Mouse (Mus musculus) CD4-positive, CD25-positive, alpha-beta regulatory T cell, adult 2 months (primary cell): ENCODE results near the gene Itgam.
"Not testable (repeated sequence)": the region's sequence is repeated elsewhere in the genome, so short reads cannot be mapped to it uniquely, and the experiment has no call there.

Experiments used
- DNase-seq: peaks from one replicate; pipeline ENCODE4 v3.0.0-alpha.2; 2012; ENCODE audit warnings: low read depth, low spot score

Gene Itgam

DNA sequence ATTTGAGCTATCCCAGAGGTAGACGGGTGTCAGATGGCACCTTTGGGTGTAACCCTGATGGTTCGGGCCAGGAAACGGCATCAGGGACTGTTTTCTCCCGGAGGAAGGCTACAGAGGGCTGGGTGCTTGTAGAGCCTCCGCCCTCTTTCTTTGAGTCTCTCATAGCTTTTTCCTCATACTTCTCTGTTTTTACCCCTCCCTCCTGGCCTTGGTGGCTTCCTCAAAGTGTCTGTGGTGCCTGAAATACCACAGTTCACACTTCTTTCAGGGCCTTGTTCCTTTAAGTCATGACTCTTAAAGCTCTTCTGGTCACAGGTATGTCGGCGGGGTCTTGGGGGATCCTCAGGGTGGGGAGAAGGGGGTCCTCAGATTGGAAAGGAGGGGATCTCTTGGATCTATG, at the start of gene Itgam, which contains the start of gene Gm49368:
Itgam (plus strand) TSS at position 185 of the 400 bp plus-strand sequence.
Gm49368 (plus strand) TSS at position 228 of the 400 bp plus-strand sequence.
- no peak for DNase-seq

DNA sequence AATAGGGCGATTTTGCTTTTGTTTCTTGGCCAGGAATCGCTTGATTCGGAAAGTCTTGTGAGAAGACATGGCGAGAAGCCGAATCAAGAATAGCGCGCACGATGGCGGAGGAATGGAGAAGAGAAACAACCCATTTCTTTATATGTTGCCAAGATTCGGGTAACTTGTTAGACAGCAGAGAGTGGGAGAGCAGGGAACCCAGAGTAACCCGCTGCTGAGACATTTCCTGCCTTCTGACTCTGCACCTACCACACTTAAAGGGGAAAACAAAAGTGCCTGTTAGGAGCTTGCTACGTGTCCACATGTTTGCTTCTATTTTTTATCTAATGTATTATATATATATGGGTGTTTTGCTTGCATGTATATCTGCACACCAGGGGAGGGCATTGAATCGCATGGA, 49.3 kb upstream of the Itgam start:
- DNase-seq = no peak

DNA sequence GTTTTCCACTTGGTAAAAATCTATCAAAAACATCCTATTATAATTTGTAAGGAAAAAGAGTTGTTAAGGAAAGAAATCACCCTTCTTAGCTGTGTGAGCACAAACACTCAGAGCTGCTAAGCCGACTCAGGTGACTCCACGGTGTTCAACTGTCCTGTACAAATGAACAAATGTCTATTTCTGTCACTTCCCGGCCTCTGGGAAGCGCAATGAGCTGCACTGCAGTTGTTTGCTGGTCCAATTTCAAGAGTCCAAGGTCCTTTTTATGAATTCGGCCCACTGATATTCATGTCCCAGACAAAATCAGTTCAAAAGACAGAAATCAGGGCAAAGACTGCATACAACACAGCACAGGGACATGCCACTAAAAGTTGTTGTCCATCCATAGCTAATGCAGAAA, 46.3 kb upstream of the Itgam start:
- not testable (repeated sequence) for DNase-seq

DNA sequence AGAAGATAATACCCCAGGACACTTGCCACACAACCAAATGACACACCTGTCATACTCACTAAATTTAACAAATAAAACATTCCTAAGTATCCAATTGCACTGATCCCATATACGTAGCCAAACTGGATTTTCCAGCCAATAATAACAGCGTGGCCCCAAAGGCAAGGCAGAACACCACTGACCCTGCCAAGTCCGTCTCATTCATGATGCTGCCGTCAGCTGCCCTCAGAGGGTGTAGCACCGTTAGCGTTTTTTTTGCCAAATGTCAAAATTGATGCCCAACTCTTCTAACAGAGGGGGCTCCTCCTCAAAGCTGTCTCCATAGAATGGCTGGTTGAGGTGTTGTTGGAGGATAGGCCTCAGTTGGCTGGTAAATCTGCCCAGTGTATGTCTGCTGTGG, 45.8 kb upstream of the Itgam start:
- DNase-seq = no peak

DNA sequence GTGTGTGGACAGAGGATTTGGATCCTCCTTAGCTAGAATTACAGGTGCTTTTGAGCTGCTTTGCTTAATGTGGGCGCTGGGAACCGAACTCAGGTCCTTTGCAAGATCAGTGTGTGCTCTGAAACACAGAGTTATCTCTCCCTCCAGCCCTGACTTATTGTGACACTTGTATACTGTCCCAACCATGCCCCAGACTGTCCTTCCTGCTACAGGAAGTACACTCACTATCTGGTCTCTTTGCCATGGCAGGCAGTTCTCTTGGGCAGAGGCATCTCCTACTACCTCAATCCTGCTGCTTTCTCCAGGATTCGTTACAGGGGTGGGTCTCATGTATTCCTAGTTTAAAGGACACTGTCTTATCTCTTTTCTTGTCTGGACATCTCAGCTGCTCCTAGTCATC, 44.2 kb upstream of the Itgam start:
- DNase-seq = no peak

DNA sequence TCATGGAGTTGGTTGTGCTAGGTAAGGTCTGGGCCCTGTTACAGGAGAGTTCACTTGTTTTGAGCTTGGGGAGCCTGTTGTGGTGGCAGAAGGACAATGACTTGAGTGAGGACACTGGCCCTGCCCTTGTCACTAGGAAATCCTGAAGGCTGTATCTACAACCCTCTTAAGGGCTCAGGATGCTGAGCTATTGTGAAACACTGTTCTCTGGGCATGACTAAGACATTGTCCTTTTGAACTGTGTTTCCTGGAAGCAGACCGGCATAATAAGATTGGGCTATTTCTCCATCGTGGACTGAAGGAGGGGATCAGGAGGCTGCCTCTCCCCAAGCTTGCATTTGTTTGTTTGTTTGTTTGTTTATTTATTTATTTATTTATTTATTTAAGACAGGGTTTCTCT, 43.3 kb upstream of the Itgam start:
- DNase-seq = no peak

DNA sequence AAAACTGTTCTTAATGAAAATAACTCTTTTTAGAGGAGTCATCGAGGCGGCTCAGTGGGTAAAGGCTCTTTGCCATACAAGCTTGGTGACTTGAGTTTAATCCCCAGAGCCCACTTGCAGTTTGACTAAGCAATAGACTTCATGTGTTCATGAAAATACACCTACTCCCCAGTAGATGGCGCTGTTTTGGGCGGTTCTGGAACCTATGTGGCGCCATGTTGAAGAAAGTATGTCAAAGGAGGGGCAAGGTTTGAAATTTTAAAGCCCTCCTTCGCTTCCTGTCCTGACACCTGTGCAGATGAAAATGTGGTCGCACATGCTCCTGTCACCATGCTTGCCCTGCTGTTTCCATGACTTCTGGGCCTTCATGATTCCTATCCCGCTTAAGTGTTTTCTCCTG, 39.5 kb upstream of the Itgam start:
- peak; percentile 51 for DNase-seq

DNA sequence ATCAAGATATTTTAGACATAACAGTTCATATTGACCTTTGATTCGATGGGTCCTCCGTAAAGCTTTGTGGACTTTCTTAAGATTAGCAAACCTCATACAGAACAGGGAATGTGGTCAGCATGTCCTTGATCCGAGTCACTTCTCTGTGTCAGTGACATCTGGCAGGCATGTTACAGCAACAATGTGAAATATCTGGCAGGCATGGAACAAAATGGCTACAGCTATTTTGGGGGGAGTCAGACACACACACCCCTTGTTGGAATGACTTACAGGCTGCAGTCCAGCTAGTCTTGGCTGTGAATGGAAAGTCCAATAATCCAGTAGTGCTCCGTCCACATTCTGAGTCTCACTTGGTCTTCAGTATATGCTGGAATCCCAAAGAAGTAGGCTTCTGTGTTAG, 38.9 kb upstream of the Itgam start:
- DNase-seq = no peak

DNA sequence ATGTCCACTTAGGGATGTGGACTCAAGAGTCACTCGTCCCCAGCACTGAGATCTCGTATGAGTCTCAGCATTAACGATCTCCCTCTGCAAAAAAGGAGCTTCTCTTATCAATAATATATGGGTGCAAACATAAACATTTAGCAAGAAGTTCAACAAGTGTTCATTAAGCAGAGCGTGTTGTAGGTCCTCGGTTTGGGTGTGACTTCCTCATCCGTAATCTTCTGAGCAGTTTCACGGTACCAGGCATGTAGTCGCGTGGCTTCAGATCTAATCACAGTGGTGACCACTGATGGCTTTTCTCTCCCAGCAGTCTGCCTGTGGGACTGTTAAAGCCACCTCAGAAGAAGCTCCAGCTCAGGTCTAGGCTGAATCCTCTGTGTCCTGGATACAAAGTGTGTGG, 38.1 kb upstream of the Itgam start:
- no peak for DNase-seq

DNA sequence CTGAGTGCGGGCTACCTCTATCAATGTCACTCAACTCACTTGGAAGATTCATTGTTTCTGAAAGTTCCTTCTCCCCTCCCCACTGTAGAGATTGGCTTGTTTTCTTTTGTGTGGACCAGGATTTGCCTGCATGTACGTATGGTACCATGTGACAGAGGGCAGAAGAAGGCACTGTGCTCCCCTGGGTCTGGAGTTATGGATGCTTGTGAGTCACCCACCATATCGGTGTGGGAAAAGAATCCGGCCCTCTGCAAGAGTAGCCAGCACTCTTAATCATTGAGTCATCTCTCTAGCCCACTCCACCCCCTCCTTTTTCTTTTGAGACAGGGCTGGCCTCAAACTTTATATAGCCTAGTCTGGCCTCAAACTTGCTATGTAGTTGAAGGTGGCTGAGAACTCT, 37.5 kb upstream of the Itgam start:
- no peak for DNase-seq

DNA sequence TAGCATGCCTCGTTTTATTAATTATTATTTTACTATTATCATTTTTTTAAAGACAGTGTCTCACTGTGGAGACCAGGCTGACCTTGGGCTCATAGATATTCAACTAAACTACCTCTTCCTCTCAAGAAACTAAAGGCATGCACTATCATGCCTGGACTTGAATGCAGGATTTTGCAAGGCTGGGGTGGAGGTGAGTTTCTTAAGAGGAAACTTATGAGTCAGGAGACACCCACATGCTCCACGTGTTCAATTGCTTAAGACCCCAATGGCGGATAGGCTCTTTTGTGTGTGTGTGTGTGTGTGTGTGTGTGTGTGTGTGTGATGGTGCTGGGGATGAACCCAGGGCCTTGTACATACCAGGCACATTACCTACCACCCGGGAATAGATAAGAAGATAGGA, 37.1 kb upstream of the Itgam start:
- no peak for DNase-seq

DNA sequence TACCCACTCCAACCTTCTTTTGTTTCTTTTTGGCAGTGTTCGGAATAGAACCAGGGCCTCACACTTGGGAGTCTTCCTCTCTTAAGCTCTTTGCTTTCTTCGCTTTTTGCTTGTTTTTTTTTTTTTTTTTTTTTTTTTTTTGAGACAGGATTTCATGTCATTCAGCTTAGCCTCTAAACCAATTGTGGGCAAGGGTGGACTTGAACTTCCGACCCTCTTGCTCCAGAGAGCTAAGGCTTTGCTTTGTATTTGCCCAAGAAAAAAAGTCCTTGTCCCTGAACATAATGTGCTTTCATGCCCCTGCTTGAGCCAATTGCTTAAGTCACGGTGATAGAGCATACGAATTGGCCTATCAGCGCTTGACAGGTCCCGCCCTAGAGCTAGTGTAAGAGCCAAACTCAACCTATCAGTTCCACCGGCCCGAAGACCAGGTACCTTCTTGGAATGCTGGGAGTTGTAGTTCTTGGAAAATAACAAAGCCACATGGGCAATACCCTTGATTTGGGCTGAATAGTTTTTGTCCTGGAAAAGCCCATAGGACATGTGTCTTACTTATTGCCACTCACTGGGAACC, 30.9 kb upstream of the Itgam start:
- DNase-seq = no peak

DNA sequence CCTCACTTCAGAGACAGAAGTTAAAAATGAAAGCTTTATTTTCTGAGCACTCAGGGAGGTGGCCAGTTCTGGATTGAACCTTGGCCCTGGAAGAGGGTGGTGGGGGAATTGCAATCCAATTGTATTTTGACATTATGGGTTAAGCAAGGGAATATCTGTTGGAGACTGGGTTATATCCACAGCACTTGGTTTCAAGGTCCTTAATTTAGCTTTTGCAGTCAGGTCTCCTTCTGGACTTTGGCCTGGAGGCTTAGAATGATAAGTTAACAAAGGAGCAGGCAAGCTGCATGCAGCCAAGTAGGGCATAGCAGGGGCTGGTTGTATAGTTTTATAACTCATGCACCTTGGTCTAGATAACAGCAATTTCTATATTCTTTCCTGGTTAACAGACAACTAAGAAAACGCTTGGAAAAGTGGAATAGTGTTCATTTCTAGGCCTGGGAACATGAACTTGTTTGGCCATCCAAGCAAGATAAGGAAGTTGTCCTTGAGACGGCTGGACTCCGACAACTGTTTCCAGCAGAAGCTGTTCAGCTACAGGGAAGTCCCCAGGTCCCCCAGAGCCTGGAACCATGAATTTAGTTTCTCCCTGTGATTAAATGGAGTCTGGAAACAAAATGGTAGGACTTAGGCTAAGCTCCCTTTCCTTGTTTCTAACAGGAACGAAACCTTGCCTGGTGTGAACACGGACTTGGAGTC, 30.0 kb upstream of the Itgam start:
- no peak for DNase-seq

DNA sequence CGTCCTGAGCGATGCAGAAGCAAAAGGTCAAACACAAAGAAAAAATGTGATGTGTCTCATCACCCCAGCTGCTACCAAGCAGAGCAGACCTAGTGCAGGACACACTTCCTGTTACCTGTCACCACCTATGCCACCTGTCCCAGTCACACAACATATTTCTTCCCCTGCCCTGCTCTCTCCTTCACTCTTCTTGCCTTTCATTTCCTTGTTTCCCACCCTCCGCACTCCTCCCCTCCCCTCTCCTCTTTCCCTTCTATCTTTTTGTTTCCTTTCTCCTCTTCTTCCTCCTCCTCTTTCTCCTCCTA, 29.5 kb upstream of the Itgam start:
- DNase-seq = no peak

DNA sequence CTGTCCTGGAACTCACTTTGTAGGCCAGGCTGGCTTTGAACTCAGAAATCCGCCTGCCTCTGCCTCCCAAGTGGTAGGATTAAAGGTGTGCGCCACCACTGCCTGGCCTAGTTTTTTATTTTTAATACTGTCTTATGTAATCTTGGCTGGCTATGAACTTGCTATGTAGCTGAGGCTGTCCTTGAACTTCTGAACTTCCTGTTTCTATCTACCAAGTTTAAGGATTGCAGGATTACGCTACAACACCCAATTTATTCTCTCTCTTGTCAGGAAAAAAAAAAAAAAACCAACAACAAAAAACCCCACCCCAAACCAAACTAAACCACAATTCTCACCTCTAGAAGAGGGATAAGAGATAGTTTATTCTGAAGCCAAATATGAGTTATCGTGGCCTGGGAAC, 28.8 kb upstream of the Itgam start:
- DNase-seq = no peak

DNA sequence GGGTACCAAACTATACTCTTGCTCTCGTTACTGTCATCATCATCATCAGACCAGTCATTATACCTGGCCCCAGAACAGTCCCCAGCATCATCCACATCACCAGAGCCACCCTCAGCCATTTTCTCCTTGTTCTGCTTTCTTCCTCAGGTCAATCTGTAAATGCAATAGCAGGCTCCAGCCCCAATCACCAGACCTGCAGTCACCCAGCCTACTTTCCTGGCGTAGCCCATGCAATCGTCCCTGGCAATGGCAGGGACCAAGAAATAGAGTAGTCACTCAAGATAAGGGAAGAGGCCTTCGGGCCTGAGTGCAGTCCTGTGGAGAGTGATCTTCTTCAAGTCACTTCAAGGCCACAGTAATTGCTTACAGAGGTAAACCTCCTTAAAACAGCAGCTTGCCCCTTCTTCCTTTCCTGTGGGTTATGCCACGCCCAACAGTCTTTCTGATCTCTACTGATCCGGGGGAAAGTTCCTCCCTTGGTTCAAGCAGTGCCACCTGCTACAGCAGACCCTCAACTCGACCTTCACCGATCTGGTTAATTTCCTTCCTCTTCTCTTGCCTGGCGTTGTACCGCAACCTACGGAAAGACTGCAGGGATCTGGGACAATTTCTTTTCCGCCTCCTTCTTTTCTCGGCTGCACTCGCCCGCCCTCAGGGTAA, 20.1 kb upstream of the Itgam start:
- not testable (repeated sequence) for DNase-seq

DNA sequence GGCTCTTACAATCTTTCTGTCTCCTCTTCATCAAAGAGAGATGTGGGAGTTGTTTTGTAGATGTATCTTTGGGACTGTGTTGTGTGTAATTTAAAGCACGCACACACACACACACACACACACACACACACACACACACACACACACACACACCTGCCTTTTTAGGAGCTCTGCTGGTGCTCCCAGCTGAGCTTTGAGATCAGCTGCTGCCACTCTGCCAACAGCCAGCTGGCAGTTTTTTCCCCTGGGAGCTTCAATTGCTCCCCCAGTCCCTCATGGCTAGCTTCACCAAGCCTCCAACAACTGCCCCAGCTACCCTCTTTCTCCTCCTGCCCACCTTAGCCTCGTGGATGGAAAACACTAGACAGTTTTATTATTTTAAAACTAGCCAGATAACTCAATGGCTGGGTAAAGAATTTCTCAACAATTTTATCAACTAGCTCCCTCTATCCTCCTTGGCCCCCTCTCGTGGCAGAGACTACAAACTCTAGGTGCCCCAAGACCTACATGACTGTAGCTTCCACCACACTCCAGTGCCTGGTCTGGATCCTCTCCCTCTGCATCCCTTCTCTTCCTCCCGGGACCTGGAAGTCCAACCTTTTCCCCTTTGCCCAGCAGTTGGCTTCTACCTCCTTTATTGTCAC, 18.2 kb upstream of the Itgam start:
- DNase-seq = peak; percentile 18

DNA sequence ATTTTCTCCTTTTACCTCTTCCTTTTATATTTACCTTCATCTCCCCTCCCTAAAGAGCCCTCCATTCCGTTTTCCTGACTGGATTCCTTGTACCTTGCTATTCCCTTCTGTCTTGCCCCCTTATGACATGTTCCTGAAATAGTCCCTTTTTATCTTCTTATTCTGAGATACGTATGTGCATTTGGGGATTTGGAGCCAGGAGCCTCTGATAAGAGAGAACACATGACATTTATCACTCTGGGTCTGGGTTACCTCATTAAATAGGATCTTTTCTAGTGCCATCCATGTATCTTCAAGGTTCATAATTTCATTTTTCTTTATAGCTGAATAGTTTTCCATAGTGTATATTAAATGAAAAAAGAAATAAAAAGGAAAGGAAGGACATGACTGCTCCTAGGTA, 16.8 kb upstream of the Itgam start:
- DNase-seq = no peak

DNA sequence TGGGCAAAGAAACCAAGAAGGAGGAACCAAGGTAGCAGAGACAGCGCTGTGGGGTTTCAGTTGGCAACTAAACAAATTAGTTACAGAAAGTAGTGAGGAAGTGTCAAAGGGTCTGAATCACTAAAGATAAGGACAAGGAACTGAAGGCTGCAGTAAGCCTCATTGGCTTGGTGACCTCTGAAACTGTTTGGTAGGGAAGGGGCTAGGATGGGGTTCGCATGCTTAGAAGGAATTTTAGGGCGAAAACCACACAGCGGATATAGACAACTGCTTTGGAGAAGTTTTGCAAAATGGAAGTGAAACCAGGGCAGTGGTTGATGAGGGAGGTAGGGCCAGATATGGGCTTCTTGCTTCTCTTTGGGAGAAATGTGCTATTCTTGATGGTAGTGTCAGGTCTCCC, 13.6 kb upstream of the Itgam start:
- DNase-seq = no peak

DNA sequence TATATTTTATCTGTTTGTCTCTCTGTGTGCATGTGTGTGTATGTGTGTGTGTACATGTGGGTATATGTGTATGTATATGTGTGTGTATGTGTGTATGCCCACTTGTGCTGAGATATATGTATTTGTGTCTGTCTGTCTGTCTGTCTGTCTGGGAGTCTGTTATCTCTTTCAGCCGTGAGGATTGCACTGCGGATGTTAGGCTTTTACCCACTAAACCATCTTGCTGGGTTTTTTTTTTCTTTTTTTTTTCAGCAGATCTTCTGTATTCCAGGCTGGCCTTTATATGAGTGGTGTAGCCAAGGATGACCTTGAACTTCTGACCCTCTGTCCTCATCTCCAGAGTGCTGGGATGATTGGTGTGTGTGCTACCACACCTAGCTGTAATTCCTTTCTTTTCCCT, 13.2 kb upstream of the Itgam start:
- no peak for DNase-seq

DNA sequence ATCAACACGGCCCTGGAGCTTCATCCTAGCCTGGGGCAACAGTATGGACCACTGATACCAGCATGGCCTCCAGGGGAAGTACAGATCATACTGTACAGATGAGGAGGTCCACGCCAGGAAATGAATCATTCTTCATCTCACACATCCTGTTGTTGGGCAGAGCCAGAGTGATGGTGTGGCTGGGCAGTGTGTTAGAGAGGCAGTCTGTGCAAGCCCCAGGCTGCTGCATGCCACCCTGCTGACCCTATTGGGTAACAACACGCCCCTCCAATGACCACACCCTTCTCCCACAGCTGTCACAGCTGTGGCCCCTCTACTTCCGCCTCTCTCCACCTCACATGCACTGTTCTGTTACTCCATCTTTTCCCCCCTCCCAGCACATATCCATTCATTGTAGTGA, 11.7 kb upstream of the Itgam start:
- peak; percentile 34 for DNase-seq

DNA sequence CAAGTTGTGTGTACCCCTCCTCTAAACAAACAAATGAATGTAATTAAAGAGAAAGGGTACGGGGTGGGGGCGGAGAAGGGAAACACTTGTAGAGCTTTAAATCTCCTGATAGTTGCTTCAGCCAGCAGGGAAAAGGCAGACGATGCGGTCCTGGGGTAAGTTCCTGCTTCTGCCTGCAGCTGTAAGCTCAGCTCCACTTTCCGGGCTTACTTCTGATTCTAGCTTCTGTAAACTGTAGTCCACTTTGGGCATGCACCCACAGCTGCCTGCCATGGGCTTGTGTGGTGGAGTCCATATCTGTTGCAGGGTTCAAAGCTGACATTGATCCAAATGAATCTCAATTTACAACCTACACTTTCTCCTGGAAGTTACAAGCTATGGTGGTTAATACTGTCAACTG, 9.4 kb upstream of the Itgam start:
- DNase-seq = no peak

DNA sequence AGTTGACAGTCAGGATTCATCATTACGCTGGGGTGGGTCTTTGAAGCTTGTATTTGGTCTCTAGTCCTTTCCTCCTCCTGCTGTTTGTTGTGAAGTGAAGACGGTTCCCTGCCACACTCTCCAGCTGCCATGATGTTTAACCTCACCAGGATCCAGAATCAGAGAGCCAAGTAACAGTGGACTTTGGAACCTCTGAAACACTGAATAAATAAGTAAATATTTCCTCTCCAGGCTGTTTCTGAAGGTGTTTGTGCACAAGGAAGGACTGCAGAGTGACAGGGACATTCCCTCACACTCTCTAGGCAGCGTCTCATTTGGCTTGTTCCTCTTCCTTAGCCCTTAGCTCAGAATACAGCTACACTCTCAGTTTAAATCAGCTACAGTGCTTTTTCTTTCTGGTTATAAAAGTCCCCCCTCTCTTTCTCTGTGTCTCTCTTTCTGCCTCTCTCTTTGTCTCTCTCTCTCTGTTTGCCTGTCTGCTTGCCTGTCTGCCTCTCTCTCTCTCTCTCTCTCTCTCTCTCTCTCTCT, 5.5 kb upstream of the Itgam start:
- no peak for DNase-seq
